Mouse (Mus musculus) erythroblast, embryonic 14.5 days (primary cell): ENCODE measurements around the gene Slc38a11. TPM values are rescaled to one million over a fixed set of nuclear protein-coding genes. Genes with fewer than 3 reads are reported as not detected.

Experiments used
- H3K27me3 ChIP-seq: 2 replicates; pipeline ENCODE4 v1.6.1; 2012; ENCODE audit warnings: inconsistent platforms; ENCODE audit not compliant: control insufficient read depth
- H3K36me3 ChIP-seq: 2 replicates; pipeline ENCODE4 v1.6.1; 2012; ENCODE audit warnings: mild to moderate bottlenecking, inconsistent platforms; ENCODE audit not compliant: control insufficient read depth
- H3K4me1 ChIP-seq: 2 replicates; pipeline ENCODE4 v1.6.1; 2012; ENCODE audit warnings: inconsistent platforms; ENCODE audit not compliant: control insufficient read depth
- H3K4me3 ChIP-seq: replicated peaks from 2 replicates; pipeline ENCODE3; 2012; ENCODE audit warnings: moderate library complexity, mild to moderate bottlenecking, inconsistent platforms
- H3K9me3 ChIP-seq: 2 replicates; pipeline ENCODE4 v1.6.1; 2012; ENCODE audit warnings: low read length, inconsistent platforms, mixed read lengths; ENCODE audit not compliant: control insufficient read depth
- GATA1 ChIP-seq: IDR thresholded peaks from 2 replicates; pipeline ENCODE4 v1.6.1; 2012; ENCODE audit warnings: low read length, inconsistent platforms, mixed read lengths
- TAL1 ChIP-seq: IDR thresholded peaks from 3 replicates; pipeline ENCODE4 v1.6.1; 2012; ENCODE audit warnings: low read length, inconsistent platforms, mixed read lengths
- polyA plus RNA-seq: library from polyadenylated mRNA; stranded (reverse); fragments of >175 nt; gene quantifications from 2 replicates; pipeline ENCODE4 v1.2.3, GENCODE M21; 2012

The Slc38a11 gene
- polyA plus RNA-seq, 1 experiment: not detected

- Histone ChIP-seq H3K36me3 (no peaks in the 10 kb centered on the region), H3K27me3 (no peaks in the 10 kb centered on the region), H3K4me1 (no peaks in the 10 kb centered on the region), H3K4me3 (no peak overlapping the region), H3K9me3 (no peaks in the 10 kb centered on the region)
- TF ChIP-seq GATA1: no peak
- TF ChIP-seq TAL1: no peak
These were observed 23.0 kb downstream of the Slc38a11 start for GRCm38 (mm10) chr2:65340839-65341238.

DNA sequence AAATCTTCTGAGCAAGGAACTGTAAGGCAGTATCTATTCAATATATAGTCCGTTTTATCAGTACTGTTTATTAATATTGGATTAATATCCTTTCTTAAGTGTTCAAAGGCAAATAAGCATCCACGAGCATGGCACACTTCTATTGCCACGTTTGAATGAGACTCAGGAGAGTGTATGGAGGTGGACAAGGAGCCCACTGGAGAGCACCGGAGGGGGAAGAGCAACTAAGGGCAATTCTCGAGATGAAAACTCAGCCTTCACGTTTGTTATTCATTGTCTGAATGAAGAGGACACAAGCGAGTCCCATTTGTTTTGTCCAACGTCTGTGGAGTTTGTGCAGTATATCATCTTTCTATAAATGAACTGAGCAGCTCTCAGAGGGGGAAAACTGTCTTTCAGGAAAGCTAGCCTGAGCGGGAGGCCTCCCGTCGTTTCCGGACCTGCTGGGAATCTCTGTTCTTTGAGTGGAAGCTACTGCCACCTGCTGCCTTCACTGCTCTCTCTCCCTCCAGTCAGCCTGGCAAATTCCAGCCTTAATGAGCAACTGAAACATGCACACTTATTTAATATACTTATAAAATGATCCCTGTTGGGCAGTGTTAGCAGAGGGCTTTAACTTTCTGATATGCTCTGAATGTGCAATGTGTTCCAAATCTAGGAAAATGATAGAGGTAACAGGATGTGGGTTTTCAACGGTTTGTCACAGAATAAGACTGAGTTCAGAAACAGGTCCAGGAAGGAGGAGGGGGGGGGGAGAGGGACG, 26.3 kb downstream of the Slc38a11 start:
- Histone ChIP-seq H3K27me3 (no peaks in the 10 kb centered on the region), H3K9me3 (no peaks in the 10 kb centered on the region), H3K4me1 (no peaks in the 10 kb centered on the region), H3K36me3 (no peaks in the 10 kb centered on the region), H3K4me3 (no peak overlapping the region)
- TF ChIP-seq GATA1: no peak
- no peak for TF ChIP-seq TAL1

DNA sequence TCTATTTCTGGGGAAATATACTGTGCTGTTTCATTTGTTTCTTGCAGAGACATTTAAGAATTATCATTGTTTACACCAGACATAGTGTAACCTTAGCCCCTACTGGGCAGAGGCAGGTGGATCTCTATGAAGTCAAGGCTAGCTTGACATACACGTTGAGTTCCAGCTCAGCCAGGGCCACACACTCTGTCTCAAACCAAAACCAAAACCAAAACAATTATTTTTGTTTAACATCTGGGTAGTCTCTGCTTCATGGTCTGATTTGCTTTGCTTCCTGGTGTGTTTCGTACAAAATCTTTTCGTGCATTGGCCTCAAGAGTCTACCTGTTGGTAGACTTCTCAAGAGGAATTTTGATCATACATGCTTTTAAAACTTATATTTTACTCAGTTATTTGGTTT, 27.2 kb downstream of the Slc38a11 start:
- TF ChIP-seq GATA1: no peak
- no peak for TF ChIP-seq TAL1
- no peaks in the 10 kb centered on the region for H3K4me1 ChIP-seq
- H3K36me3 ChIP-seq: no peaks in the 10 kb centered on the region
- no peaks in the 10 kb centered on the region for H3K9me3 ChIP-seq
- H3K4me3 ChIP-seq: no peak overlapping the region
- no peaks in the 10 kb centered on the region for H3K27me3 ChIP-seq

GRCm38 (mm10) chr2:65334091-65334490, 29.7 kb downstream of the Slc38a11 start:
- no peaks in the 10 kb centered on the region for H3K9me3 ChIP-seq
- no peaks in the 10 kb centered on the region for H3K4me1 ChIP-seq
- no peaks in the 10 kb centered on the region for H3K36me3 ChIP-seq
- H3K4me3 ChIP-seq: no peak overlapping the region
- no peak for TF ChIP-seq GATA1
- no peak for TF ChIP-seq TAL1
- no peaks in the 10 kb centered on the region for H3K27me3 ChIP-seq

DNA sequence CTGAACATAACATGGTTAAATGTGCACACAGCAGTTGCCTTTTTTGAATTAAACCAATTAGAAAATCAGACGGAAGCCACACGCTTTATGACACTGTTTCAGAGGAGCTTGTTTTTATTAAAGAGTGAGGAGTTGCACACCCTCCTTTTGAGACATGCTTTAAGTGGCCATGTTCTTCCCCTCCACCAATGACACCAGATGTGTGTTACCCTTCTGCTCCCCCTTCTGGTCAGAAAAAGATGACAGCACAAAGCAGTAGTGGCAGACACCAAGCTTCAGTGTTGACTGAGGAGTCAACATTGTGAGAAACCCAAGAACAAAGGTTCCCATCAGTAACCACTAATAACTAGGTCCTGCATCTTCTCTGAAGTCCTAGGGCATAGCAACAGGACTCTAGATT, 32.5 kb downstream of the Slc38a11 start:
- Histone ChIP-seq H3K4me3 (no peak overlapping the region), H3K9me3 (no peaks in the 10 kb centered on the region), H3K36me3 (no peaks in the 10 kb centered on the region), H3K27me3 (no peaks in the 10 kb centered on the region), H3K4me1 (no peaks in the 10 kb centered on the region)
- TF ChIP-seq TAL1 (no peak), GATA1 (no peak)

- Histone ChIP-seq H3K36me3 (no peaks in the 10 kb centered on the region), H3K4me3 (no peak overlapping the region), H3K9me3 (no peaks in the 10 kb centered on the region), H3K27me3 (no peaks in the 10 kb centered on the region), H3K4me1 (no peaks in the 10 kb centered on the region)
- no peak for TF ChIP-seq TAL1
- TF ChIP-seq GATA1: no peak
These were observed 41.7 kb downstream of the Slc38a11 start for GRCm38 (mm10) chr2:65321998-65322754.

- H3K27me3 ChIP-seq: no peaks in the 10 kb centered on the region
- no peaks in the 10 kb centered on the region for H3K36me3 ChIP-seq
- H3K4me1 ChIP-seq: no peaks in the 10 kb centered on the region
- no peaks in the 10 kb centered on the region for H3K9me3 ChIP-seq
- no peak for TF ChIP-seq TAL1
- no peak for TF ChIP-seq GATA1
- no peak overlapping the region for H3K4me3 ChIP-seq
These were observed 42.9 kb downstream of the Slc38a11 start for GRCm38 (mm10) chr2:65320975-65321374.

DNA sequence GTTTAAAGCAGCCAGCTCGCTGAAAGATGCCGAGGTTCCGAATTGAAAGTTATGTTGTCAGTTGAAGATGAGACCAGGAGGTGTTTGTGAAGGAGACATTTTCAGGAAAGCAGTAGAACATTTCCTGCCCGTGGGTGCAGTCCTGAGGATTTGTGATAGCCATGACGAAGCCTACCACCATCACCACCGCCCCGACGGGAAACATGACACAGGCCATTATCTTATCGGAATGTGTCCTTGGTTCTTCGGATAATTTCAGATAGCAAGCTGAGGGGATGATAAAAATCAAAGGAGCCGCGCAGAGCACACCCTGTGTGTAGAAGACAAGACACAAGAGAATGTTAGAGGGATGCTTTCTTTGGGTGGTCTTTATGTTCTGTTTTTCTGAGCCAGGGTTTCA, 47.1 kb downstream of the Slc38a11 start:
- no peaks in the 10 kb centered on the region for H3K4me1 ChIP-seq
- TF ChIP-seq GATA1 (no peak), TAL1 (no peak)
- no peaks in the 10 kb centered on the region for H3K27me3 ChIP-seq
- no peak overlapping the region for H3K4me3 ChIP-seq
- no peaks in the 10 kb centered on the region for H3K36me3 ChIP-seq
- no peaks in the 10 kb centered on the region for H3K9me3 ChIP-seq

DNA sequence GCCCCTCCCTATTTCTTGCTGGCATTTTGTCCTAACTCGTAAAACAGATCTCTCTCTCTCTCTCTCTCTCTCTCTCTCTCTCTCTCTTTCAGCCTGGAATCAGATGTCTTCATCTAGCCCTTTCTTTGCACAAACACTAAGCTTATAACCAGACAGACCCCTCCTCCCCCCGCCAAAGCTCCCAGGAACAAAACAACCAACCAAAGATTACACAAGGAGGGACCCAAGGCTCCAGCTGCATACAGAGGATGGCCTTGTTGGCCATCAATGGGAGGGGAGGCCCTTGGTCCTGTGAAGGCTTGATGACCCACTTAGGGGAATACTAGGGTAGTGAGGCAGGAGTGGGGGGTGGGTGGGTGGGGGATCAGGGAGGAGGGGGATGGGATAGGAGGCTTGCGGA, 52.6 kb downstream of the Slc38a11 start:
- H3K36me3 ChIP-seq: no peaks in the 10 kb centered on the region
- H3K4me1 ChIP-seq: no peaks in the 10 kb centered on the region
- TF ChIP-seq GATA1 (no peak), TAL1 (no peak)
- peaks cover 5% of the 10 kb centered on the region; the same call in 1 of the 2 replicates for H3K9me3 ChIP-seq
- H3K4me3 ChIP-seq: no peak overlapping the region
- no peaks in the 10 kb centered on the region for H3K27me3 ChIP-seq
